Mouse (Mus musculus): ENCODE results near the gene Gm13287. TPM values are rescaled to one million over a fixed set of nuclear protein-coding genes. Genes with fewer than 3 reads are reported as not detected.
"Not testable (repeated sequence)": the region's sequence is repeated elsewhere in the genome, so short reads cannot be mapped to it uniquely, and the experiment has no call there.

The Gm13287 gene
- polyA plus RNA-seq, 1 experiment from 2014 or later, result not detected

GRCm38 (mm10) chr4:88788402-88788801, 14.7 kb upstream of the Gm13287 start, which contains the start of gene Gm13277:
TSS of gene Gm13277 (plus strand) at chr4:88788632.
- not testable (repeated sequence) for H3K9me3 ChIP-seq (replicated peaks; ENCODE audit: control insufficient read depth, low read length); H3K27me3 ChIP-seq (ENCODE audit: control insufficient read depth, insufficient read depth, low read depth, low read length); H3K9ac ChIP-seq (ENCODE audit: low read depth, low read length); H3K27ac ChIP-seq (ENCODE audit: low read length); H3K4me3 ChIP-seq (ENCODE audit: low read depth, low read length); ATAC-seq (ENCODE audit: low read depth); H3K4me1 ChIP-seq (ENCODE audit: control insufficient read depth, low read depth, low read length); H3K4me2 ChIP-seq (ENCODE audit: low read depth, low read length); H3K36me3 ChIP-seq (ENCODE audit: control insufficient read depth, insufficient read depth)
- WGBS (ENCODE audit: insufficient replicate concordance), result 0% methylated on average over 1 of the region's 28 CpGs

GRCm38 (mm10) chr4:88791250-88791649, 11.8 kb upstream of the Gm13287 start, which contains the start of gene Gm13278:
TSS of gene Gm13278 (plus strand) at chr4:88791550.
- not testable (repeated sequence) for H3K27me3 ChIP-seq (ENCODE audit: control insufficient read depth, insufficient read depth, low read depth, low read length); H3K9ac ChIP-seq (ENCODE audit: low read depth, low read length); H3K36me3 ChIP-seq (ENCODE audit: control insufficient read depth, insufficient read depth); H3K9me3 ChIP-seq (replicated peaks; ENCODE audit: control insufficient read depth, low read length); H3K4me3 ChIP-seq (ENCODE audit: low read depth, low read length); H3K4me2 ChIP-seq (ENCODE audit: low read depth, low read length); H3K4me1 ChIP-seq (ENCODE audit: control insufficient read depth, low read depth, low read length); ATAC-seq (ENCODE audit: low read depth); H3K27ac ChIP-seq (ENCODE audit: low read length)
- WGBS (ENCODE audit: insufficient replicate concordance), result no CpG with 5 or more reads among the region's 28 CpGs

GRCm38 (mm10) chr4:88793936-88794675, 8.9 kb upstream of the Gm13287 start, which contains the start of gene Gm13275:
TSS of gene Gm13275 (plus strand) at chr4:88794487.
- 0% methylated on average over 9 of the region's 52 CpGs for WGBS (ENCODE audit: insufficient replicate concordance)
- not testable (repeated sequence) for H3K27ac ChIP-seq (ENCODE audit: low read length); H3K9me3 ChIP-seq (replicated peaks; ENCODE audit: control insufficient read depth, low read length); H3K4me2 ChIP-seq (ENCODE audit: low read depth, low read length); H3K36me3 ChIP-seq (ENCODE audit: control insufficient read depth, insufficient read depth); H3K27me3 ChIP-seq (ENCODE audit: control insufficient read depth, insufficient read depth, low read depth, low read length); ATAC-seq (ENCODE audit: low read depth); H3K4me3 ChIP-seq (ENCODE audit: low read depth, low read length); H3K4me1 ChIP-seq (ENCODE audit: control insufficient read depth, low read depth, low read length); H3K9ac ChIP-seq (ENCODE audit: low read depth, low read length)

- WGBS (ENCODE audit: insufficient replicate concordance), result no CpG with 5 or more reads among the region's 28 CpGs
These were observed 6.0 kb upstream of the Gm13287 start, which contains the start of gene Gm13279 for GRCm38 (mm10) chr4:88797097-88797496. TSS of gene Gm13279 (plus strand) at chr4:88797397.

GRCm38 (mm10) chr4:88799365-88799764, 3.7 kb upstream of the Gm13287 start, which contains the start of gene Gm13285:
TSS of gene Gm13285 (plus strand) at chr4:88799665.
- ATAC-seq (ENCODE audit: low read depth); H3K9ac ChIP-seq (ENCODE audit: low read depth, low read length): not testable (repeated sequence)
- WGBS (ENCODE audit: insufficient replicate concordance), result 20% methylated on average over 1 of the region's 7 CpGs

More at GRCm38 (mm10) chr4:88797097-88797496, 6.0 kb upstream of the Gm13287 start, which contains the start of gene Gm13279:
- not testable (repeated sequence) for H3K27me3 ChIP-seq (ENCODE audit: control insufficient read depth, insufficient read depth, low read depth, low read length); H3K36me3 ChIP-seq (ENCODE audit: control insufficient read depth, insufficient read depth); H3K4me2 ChIP-seq (ENCODE audit: low read depth, low read length); ATAC-seq (ENCODE audit: low read depth); H3K9ac ChIP-seq (ENCODE audit: low read depth, low read length); H3K4me1 ChIP-seq (ENCODE audit: control insufficient read depth, low read depth, low read length); H3K4me3 ChIP-seq (ENCODE audit: low read depth, low read length); H3K27ac ChIP-seq (ENCODE audit: low read length); H3K9me3 ChIP-seq (replicated peaks; ENCODE audit: control insufficient read depth, low read length)

GRCm38 (mm10) chr4:88805231-88805630, 2.2 kb downstream of the Gm13287 start, which contains the start of gene Gm13288:
TSS of gene Gm13288 (plus strand) at chr4:88805531.
- not testable (repeated sequence) for ATAC-seq (ENCODE audit: low read depth); H3K4me2 ChIP-seq (ENCODE audit: low read depth, low read length); H3K27ac ChIP-seq (ENCODE audit: low read length); H3K36me3 ChIP-seq (ENCODE audit: control insufficient read depth, insufficient read depth); H3K4me3 ChIP-seq (ENCODE audit: low read depth, low read length); H3K27me3 ChIP-seq (ENCODE audit: control insufficient read depth, insufficient read depth, low read depth, low read length); H3K9ac ChIP-seq (ENCODE audit: low read depth, low read length); H3K4me1 ChIP-seq (ENCODE audit: control insufficient read depth, low read depth, low read length); H3K9me3 ChIP-seq (replicated peaks; ENCODE audit: control insufficient read depth, low read length)
- no CpG with 5 or more reads among the region's 8 CpGs for WGBS (ENCODE audit: insufficient replicate concordance)

More at GRCm38 (mm10) chr4:88799365-88799764, 3.7 kb upstream of the Gm13287 start, which contains the start of gene Gm13285:
- H3K4me2 ChIP-seq (ENCODE audit: low read depth, low read length); H3K9me3 ChIP-seq (replicated peaks; ENCODE audit: control insufficient read depth, low read length); H3K4me3 ChIP-seq (ENCODE audit: low read depth, low read length); H3K27ac ChIP-seq (ENCODE audit: low read length); H3K36me3 ChIP-seq (ENCODE audit: control insufficient read depth, insufficient read depth); H3K27me3 ChIP-seq (ENCODE audit: control insufficient read depth, insufficient read depth, low read depth, low read length); H3K4me1 ChIP-seq (ENCODE audit: control insufficient read depth, low read depth, low read length): not testable (repeated sequence)

GRCm38 (mm10) chr4:88805761-88806160, 2.7 kb downstream of the Gm13287 start:
- H3K27ac ChIP-seq (ENCODE audit: low read length); H3K4me1 ChIP-seq (ENCODE audit: control insufficient read depth, low read depth, low read length); ATAC-seq (ENCODE audit: low read depth); H3K4me3 ChIP-seq (ENCODE audit: low read depth, low read length); H3K36me3 ChIP-seq (ENCODE audit: control insufficient read depth, insufficient read depth); H3K4me2 ChIP-seq (ENCODE audit: low read depth, low read length); H3K27me3 ChIP-seq (ENCODE audit: control insufficient read depth, insufficient read depth, low read depth, low read length); H3K9me3 ChIP-seq (replicated peaks; ENCODE audit: control insufficient read depth, low read length); H3K9ac ChIP-seq (ENCODE audit: low read depth, low read length): not testable (repeated sequence)
- 0% methylated on average over 8 of the region's 34 CpGs for WGBS (ENCODE audit: insufficient replicate concordance)

- WGBS (ENCODE audit: insufficient replicate concordance), result 30% methylated on average over 3 of the region's 3 CpGs
- Histone ChIP-seq H3K27ac (ENCODE audit: low read length) (no peak within 1 kb of the TSS), H3K9me3 (replicated peaks; ENCODE audit: control insufficient read depth, low read length) (no peaks in the 10 kb centered on the region), H3K9ac (ENCODE audit: low read depth, low read length) (no peak within 1 kb of the TSS), H3K27me3 (ENCODE audit: control insufficient read depth, insufficient read depth, low read depth, low read length) (no peaks in the 10 kb centered on the region), H3K4me3 (ENCODE audit: low read depth, low read length) (no peak within 1 kb of the TSS), H3K4me2 (ENCODE audit: low read depth, low read length) (no peak within 1 kb of the TSS), H3K4me1 (ENCODE audit: control insufficient read depth, low read depth, low read length) (no peaks in the 10 kb centered on the region), H3K36me3 (ENCODE audit: control insufficient read depth, insufficient read depth) (no peaks in the 10 kb centered on the region)
- ATAC-seq (ENCODE audit: low read depth), result no peak
These were observed 12.9 kb downstream of the Gm13287 start, which contains the start of gene Ifna7 for GRCm38 (mm10) chr4:88815928-88816327. TSS of gene Ifna7 (plus strand) at chr4:88816228.

- 68% methylated on average over 1 of the region's 1 CpGs for WGBS (ENCODE audit: insufficient replicate concordance)
These were observed 16.6 kb downstream of the Gm13287 start, which contains the start of gene Ifna11 for GRCm38 (mm10) chr4:88819659-88820058. TSS of gene Ifna11 (plus strand) at chr4:88819959.

More at GRCm38 (mm10) chr4:88819659-88820058, 16.6 kb downstream of the Gm13287 start, which contains the start of gene Ifna11:
- no peaks in the 10 kb centered on the region for H3K4me1 ChIP-seq (ENCODE audit: control insufficient read depth, low read depth, low read length)
- ATAC-seq (ENCODE audit: low read depth), result no peak
- no peak within 1 kb of the TSS for H3K27ac ChIP-seq (ENCODE audit: low read length)
- no peaks in the 10 kb centered on the region for H3K9me3 ChIP-seq (replicated peaks; ENCODE audit: control insufficient read depth, low read length)
- H3K4me3 ChIP-seq (ENCODE audit: low read depth, low read length), result no peak within 1 kb of the TSS
- H3K27me3 ChIP-seq (ENCODE audit: control insufficient read depth, insufficient read depth, low read depth, low read length), result no peaks in the 10 kb centered on the region
- H3K9ac ChIP-seq (ENCODE audit: low read depth, low read length), result no peak within 1 kb of the TSS
- no peak within 1 kb of the TSS for H3K4me2 ChIP-seq (ENCODE audit: low read depth, low read length)
- no peaks in the 10 kb centered on the region for H3K36me3 ChIP-seq (ENCODE audit: control insufficient read depth, insufficient read depth)

All from liver, embryonic 16.5 days (tissue).